Mouse (Mus musculus) A20 (cell line): ENCODE measurements at regions not wholly inside any gene's neighbourhood (a gene's known extent, or its start where the extent isn't known, plus 50 kb on each side); places are given as distances from the start of the nearest gene placed in this dataset.
A peak's percentile ranks its signal among the peaks of the same experiment; 100 is the strongest.

ENCODE experiments used
- DNase-seq: peaks from one replicate; pipeline ENCODE4 v3.0.0-alpha.2; 2011; ENCODE audit warnings: low read depth, low spot score

DNA sequence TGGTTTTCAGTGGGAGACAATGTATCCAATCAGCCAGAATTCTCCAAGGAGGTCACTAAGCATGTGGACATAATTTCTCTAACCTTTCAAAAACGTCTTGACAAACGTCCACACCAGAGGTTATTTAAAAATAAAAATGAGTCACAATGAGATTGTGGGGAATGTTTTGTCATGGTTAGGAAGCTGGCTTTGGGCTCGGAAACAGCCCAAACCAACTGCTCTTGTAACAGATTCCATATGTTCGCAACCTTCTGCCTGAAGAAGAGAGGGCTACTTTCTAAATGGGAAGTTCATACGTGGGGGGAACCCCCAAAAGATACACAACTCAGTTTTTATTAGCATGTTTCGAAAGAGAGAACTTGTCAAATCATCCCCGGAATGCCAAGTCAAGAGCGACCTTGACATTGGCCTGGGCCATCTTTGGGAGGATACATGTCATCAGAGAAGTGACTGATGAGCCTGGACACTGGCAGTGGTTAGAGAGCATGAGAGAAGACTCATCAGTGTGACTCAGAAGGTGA, 111.6 kb upstream of the Pik3r1 start:
- DNase-seq: no peak

DNA sequence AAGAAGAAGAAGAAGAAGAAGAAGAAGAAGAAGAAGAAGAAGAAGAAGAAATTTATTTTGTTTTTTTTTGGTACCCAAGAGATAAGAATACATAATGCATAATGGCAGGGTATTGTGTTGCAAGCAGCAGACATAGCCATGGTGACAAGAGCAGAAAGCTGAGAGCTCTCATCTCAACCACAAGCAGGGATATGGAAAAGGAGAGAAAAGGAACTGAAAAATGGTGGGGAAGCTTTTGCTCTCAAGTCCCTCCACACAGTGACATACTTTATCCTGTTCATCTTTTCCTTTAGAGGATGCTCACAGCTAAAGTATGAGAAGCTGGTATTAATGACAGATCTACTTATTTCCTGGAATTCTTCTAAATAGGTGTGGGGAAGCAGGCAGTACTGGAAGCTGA, 115.2 kb upstream of the Pik3r1 start:
- DNase-seq: no peak

DNA sequence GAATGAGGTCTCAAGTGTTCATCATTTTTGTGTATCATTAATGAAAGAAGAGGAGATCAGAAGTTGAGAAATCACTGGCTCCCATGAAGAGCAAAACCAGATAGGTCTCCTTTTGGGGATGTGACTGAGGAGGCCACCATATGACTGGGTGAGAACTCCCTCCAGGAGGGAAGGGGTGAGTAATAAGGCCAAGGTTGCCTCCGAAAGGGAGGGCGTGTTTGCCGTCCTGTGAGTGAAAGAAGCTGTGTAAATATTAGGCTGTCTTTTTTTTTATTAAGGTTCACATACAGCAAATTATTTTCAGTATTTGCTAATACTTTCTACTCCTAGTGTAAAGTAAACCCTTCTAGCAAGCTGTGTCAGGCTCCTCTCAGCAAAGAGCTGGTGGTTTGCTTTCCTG, 116.7 kb upstream of the Pik3r1 start:
- DNase-seq: no peak

DNA sequence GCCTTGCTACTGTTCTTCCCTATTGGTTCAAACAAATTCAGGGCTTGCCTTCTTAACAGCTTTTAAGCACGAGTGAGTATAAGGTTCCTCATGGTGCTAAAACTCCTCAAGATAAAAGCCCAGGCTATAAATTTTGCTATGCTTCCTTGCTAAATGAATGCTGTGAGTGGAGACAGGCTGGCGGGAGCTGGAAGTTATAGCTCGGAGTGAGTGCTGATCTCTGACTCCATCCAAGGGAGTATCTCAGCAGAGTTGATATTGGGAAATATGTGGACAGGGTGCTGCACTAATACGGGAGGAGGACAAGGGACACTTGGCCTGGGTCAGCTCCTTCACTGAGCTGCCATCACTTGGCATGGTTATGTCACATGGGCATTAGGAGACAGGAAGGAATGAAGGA, 123.5 kb upstream of the Pik3r1 start:
- DNase-seq: no peak

DNA sequence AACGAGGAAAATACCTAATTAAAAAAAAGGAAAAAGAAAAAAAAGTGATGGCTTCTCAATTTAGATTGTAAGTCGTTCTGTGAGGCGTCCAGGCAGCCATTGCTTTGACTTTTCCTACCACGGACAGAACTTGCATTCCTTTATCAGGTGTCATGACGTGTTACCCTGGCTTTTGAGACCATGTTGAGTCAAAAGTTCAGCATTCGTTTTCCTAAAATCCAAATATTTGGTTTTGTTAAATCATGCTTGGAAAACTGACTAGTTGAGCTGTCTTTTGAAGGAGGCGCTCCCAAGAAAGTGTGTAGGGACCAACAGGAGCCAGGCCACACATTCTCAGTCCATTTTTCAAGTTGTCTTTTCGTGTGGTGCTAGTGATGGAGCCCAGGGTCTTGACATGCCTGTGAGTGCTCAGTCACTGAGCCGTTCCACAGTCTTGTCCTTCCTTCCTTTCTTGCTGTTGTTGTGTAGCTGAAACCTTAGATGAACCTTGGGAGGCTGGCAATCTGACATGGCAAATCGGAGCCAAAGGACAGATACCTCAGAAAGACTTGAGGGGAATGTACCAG, 125.1 kb upstream of the Pik3r1 start:
- no peak for DNase-seq

DNA sequence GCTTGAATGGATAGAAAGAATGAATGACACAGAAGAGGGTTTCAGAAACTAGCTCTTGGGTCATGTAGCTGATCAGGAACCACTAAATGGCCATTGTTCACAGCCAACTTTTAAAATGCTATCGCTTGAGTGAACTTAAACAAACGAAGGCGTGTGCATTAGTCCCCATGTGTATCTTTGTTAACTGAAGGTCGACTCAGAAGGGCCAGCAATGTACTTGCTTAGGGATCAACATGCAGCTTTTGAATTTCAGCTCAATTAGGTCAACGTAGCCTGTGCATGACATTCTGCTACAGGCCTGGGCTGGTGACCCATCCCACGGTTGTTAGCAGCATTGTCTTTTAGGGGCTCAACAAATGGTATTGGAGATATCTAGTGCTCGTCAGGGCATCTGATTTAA, 127.1 kb upstream of the Pik3r1 start:
- DNase-seq: no peak

DNA sequence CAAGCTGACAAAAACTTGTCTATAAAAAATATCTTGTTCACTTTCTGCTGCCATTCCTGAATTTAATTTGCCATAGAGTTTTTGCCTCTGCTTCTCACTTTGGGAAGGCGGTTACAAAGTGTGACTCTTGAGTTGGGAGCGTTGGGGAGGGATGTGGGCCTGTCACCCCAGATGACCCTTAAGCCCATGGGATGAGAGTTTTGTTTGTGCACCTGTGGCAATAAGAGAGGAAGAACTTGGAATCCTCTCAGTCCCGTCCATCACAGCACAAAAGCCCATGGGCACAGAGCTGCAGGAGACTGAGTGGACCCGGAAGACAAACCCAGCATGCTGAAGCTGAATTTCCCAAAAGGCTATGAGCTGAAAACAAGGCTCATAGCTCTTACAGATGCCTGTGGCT, 127.7 kb upstream of the Pik3r1 start:
- DNase-seq: no peak

DNA sequence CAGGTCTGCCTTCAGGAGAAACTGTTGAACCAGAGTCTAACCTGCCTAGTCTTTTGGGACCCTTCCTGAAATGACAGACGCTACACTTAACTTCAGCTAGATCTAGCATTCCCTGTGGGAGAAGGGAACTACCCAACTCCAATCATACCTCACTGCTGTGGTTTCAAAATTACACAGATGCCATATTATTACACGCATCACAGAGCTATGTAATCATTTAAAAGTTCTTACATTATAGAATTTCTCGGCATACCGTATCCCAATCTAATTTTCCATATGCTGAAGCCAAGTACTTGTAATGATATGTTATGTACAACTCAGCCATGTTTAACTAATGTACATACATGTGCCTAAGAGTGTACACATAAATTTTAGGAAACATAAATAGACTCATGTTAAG, 128.9 kb upstream of the Pik3r1 start:
- no peak for DNase-seq

DNA sequence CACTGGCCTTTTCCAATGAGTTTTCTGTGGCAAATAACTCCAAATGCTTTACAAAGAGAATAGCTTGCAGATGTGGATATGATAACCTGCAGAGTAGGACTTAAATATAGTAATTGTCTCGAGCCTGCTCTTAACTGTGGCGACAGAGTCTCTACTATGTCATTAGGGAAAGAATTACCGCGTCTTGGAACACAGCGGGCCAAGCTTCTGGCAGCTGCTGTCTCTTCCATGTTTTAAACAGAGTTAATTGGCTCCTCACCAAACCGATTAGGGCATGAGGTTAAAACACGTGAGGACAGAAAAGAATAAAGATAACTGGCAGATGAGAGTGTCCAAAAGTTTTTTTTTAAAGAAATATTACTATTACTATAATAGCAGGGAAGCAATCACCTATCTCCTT, 134.2 kb upstream of the Pik3r1 start:
- no peak for DNase-seq

DNA sequence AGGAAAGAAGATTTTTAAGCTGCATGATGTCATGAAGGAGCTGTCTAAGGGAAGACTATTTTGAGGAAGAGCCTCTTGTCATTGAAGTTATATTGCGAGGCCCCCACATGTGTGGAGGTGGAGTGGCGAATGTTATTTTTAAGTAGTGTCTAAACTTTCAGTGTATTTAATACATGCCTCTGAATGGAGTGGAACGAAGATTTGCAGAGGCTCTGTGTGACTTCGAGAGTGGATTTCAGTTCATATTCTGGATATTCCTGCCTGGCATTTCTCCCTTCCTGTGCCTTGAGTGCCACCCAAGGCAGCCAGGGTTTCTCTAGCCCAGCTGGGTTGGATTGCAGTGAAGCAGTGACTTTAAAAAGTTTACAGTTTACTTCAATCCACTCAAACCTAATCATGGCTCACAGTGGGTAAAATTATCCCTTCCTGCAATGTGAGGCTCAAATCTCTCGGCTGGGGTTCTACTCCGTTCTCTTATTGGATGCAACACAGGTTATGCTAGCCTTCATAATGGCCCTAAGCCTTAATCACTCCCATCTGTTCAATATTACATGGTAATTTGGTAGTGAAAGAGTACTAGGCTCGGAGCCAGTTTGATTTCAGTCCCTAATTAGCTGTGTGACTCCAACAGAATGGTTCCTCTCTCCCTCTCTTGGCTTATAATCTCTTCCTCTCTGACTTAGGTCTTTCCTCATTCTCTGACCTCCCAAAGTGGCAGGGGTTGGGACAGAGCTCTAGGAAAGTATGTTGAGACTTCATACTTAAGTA, 138.1 kb upstream of the Pik3r1 start:
- peak; percentile 10 for DNase-seq

DNA sequence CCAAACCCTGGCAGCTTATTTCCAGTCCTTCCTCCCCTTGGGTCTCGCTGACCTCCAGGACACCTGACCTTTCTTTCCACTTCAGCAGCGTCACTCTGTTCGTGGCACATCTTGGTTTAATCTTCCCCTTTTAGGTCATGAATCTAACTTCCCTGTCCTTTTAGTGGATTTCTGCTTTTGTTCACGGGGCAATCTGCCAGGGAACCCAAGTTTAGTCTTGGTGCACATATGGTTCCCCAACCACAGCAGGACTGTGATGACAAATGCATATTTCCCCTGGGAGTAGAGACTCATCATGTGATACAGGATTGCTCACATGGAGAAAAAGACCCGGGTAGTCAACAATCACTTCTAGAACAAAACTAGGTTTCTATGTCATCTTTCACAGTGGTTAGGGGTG, 141.0 kb upstream of the Pik3r1 start:
- DNase-seq: no peak

DNA sequence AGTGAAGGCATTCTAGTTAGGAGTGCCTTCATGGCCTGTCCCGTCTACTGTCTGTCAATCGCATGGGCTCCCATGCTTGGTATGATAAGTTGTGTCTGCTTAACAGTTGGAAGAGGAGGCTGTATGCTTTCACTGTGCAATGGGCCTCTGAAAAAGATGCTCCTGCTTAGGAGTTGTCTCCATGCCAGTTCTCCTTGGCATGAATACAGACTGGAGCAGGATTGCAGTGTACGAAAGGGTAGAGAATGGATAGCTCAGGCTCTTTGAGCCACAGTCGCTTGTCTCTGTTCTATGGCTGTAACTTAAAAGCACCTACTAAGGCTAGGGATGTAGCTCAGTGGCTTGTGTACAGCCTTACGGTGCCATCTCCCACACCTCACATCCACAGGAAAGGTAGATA, 142.7 kb upstream of the Pik3r1 start:
- no peak for DNase-seq

DNA sequence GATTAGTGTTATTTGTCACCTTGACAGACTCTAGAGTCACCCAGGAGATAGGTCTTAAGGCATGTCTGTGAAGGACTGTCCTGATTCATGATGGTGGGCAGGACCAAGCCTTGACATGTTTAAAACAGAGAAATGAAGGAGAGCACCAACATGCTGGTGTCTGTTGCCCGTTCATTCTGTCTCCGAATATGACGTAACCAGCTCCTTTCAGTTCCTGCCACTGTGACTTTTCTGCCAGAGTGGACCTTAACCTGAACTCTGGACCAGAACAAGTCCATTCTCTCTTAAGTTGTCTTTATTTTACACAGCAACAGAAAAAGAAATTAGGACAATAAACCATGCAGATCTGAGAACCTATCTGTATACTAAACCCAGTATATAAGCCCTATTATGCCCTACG, 146.1 kb upstream of the Pik3r1 start:
- DNase-seq: no peak

DNA sequence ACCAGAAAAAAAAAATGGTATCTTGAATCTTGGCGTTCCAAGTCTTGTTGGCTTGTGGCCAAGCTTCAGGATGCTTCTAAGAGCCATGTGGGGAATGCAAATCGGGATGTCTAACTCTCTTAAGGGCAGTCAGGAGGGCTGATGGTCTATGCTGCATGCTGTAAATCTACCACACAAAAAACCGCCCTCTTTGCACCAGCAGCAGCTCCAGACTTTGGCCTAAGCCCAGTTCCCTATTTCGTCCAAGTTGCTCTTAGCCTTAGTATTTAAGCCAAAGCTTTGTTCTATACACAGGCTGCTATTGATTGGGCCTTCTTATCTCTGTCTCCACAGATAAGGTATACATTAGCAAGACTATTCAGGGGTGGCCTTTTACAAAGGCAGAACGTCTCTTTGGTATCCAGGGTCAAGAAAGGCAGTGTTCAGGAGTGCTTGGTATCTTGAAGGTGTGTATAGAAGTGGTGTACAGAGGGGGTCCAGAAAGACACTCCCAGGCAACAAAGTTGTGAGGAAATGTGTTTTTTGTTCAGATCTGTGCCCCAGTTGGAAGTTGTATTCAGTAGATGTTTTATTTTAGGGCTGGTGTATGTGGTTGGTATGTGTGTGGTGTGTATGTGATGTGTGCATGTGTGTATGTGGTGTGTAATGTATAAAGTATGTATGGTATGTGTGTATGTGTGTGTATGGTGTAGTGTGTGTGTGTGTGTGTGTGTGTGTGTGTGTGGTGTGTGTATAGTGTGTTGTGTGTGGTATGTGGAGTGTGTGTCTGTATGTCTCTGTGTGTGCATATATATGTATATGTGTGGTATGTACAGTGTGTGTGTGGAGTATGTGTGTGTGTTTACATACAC, 146.9 kb upstream of the Pik3r1 start:
- no peak for DNase-seq

DNA sequence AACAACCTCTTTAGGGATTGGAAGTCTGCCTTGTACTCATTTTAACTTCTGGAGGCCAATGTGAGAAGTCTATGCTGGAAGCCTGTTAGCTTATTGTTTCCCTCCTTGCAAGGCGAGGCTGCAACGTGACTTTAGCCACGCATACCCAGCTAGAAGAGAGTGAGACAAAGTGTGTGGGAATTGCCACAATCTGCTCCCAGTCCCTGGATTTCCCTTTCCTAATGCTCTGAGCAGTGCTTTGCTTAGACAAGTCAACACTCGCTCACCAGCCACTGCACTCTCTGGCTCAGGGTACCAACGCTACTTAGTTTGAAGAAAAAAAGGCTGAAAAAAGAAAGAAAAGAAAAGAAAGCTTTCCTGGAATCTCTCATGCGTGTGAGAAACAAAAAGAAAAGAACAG, 147.5 kb upstream of the Pik3r1 start:
- DNase-seq: no peak

DNA sequence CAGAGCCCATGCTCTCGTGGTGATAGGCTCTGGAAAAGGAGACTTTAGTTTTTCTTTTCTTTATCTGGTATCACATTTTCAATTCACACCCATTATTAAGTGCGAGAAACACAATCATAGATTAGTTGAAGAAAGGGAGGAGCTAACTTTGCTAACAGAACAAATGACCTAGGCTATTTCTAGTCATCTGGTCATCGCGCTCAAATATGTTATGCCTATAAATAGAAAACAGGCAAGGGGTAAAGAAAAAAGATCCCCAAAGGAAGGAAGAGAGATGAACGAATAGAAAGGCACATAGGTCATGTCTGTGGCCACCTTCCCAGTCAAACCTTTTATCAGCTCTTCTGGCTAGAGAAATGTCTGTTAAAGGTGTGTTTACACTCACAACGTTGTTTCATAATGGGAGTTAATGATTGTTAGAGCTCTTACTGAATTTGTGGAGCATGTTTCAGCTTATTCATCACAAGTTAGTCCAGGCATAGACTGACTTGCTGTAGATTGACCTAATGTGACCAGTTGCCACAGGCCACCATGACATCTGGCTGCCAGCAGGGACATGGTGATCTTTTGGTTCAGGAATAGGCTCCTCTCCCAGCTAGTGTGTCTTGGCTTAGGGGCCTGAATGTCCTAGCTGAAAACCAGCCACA, 148.1 kb upstream of the Pik3r1 start:
- no peak for DNase-seq

DNA sequence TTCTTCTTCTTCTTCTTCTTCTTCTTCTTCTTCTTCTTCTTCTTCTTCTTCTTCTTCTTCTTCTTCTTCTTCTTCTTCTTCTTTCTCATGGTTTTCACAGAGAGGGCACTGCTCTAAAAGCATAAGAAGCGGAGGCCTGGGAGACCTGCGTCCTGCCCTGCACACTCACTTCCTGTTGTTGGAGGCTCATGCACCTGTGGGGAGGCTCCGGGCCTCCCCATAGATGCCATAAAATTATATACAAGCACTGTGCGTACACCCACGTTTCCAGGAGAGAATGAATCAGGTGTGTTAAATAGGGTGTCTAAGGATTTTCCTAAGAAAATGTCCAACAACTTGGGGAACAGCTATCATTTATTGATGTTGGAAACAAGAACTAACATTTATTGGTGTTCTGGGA, 148.9 kb upstream of the Pik3r1 start:
- no peak for DNase-seq

DNA sequence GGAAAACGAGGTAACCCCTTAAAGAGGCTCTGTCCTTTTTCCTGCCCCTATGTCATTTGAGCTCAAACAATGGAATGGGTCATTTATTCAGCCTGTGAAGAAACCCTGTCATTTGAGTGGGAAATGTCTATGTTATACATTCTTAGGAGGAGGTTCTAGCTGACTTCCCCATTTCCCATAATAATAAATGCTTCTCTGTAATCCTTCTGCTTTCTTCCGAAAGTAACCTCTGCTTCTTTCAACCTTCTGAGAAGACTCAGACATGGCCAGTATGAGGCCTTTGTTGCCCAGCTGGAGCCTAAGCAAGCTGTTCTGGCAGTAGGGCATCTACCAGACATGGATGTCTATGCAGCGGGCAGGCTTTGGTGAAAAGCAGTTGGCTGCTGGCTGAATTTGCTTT, 150.2 kb upstream of the Pik3r1 start:
- no peak for DNase-seq

DNA sequence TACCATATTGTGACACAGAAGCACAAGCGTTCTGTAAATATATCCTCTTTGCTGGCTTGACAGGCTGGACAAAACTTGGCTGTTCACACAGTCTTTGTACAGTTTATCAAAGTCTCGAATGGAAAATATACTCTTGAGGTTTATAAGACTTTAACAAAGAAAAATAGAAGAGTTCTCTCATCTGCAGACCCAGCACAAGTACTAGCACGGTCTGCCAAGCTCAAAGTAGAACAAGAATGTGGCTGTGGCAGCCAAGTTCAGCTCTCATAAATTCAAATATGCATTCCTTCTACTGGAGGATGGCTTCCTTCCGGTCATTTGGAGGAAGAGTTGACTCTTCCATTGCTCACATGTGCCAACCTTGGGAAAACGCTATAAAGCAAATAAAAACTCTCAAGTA, 151.2 kb upstream of the Pik3r1 start:
- DNase-seq: no peak

DNA sequence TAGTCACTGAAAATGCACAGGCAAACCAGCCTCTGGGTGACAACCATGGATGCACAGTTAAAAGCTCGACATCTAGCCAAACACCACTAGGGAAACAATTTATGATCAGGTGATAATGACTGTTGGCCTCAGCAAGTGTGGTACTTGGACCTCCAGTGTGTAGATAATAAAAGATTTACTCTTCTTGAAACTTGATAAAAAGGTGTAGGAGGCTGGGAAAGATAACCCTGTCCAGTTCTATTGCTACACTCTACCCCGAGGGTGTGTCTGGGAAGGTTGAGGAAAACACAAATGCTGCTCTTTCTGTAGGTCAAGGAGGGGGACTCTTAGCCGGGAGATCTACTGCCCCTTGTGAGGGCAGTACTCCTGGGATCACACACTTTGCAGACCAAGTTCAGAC, 152.4 kb upstream of the Pik3r1 start:
- DNase-seq: no peak

DNA sequence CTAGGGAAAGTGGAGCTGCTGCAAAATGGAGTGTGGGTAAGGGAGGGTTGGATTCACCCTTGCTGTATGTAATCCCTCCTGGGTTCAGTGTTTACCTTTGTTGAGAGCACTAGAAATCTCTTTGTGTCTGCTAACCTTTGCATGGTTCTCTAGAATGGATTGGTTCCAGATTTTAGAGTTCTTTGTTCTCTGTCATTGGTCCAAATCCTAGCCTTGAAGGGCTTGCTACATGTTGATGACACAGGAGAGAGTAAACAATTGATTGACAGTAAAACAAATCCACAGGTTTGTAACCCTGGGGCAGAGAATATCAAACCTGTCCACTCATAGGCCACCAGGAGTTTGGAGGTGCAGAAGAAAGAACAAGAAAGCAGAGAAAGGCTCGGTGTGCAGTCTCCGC, 156.6 kb upstream of the Pik3r1 start:
- no peak for DNase-seq

DNA sequence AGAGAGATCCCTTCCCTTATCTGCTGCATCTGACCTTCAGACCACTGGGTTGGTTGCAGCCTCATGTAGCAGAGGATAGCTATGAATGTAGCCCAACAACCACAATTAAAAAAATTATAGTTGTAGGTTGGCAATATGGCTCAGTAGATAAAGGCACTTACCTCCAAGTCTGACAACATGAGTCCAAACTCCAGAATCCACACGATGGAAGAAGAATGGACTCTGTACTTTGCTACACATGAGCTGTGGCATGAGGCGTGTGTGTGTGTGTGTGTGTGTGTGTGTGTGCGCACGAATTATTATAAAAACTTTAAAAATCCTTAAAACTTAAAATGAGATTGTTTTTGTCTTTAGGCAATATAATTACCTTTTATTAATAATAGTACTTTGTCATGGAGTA, 163.2 kb upstream of the Pik3r1 start:
- no peak for DNase-seq
